Comparison of ENCODE assay signal across 7 mouse cellular contexts in genomic region chr19:12574012-12574407, GRCm38 (mm10). TPM values are rescaled to one million over a fixed set of nuclear protein-coding genes. Genes with fewer than 3 reads are reported as not detected.
DNase-seq lines count a peak whose midpoint lies in the region; ATAC-seq and TF ChIP-seq lines count a peak whose summit lies in the region.

No protein-coding gene starts in this region.

- peaks cover 54% of the 10 kb centered on the region for H3K79me2 ChIP-seq in macrophage (ENCODE audit: inconsistent target)

- WGBS in forebrain, postnatal 0 days: 20% methylated on average over 5 of the region's 5 CpGs
- 24% methylated on average over 5 of the region's 5 CpGs for WGBS in intestine, postnatal 0 days
- 0% methylated on average over 5 of the region's 5 CpGs for WGBS in macrophage (ENCODE audit: missing documents)

- peak overlapping the region; percentile 34 for H3K4me3 ChIP-seq in forebrain, postnatal 0 days (ENCODE audit: low read depth, low read length)
- H3K4me3 ChIP-seq in intestine, postnatal 0 days (ENCODE audit: low read depth, low read length): peak overlapping the region; percentile 30
- H3K4me3 ChIP-seq in macrophage (ENCODE audit: inconsistent target): peak overlapping the region; percentile 88

- no peaks in the 10 kb centered on the region for H3K36me3 ChIP-seq in forebrain, postnatal 0 days (ENCODE audit: insufficient read depth)
- H3K36me3 ChIP-seq in intestine, postnatal 0 days (ENCODE audit: control insufficient read depth, insufficient read depth): no peaks in the 10 kb centered on the region
- peaks cover 21% of the 10 kb centered on the region for H3K36me3 ChIP-seq in macrophage (ENCODE audit: inconsistent target)
- H3K36me3 ChIP-seq in splenic B cell, adult 2 months (ENCODE audit: control insufficient read depth, insufficient read depth, low read length, poor library complexity, severe bottlenecking): peaks cover 14% of the 10 kb centered on the region

- H3K9me3 ChIP-seq in forebrain, postnatal 0 days (ENCODE audit: low read length): no peaks in the 10 kb centered on the region
- H3K9me3 ChIP-seq in intestine, postnatal 0 days (ENCODE audit: control insufficient read depth): no peaks in the 10 kb centered on the region

- no peak for TF ChIP-seq CTCF in forebrain, postnatal 0 days (IDR thresholded peaks at IDR 0.05; ENCODE audit: low read depth)
- no peak for TF ChIP-seq CTCF in intestine, postnatal 0 days (IDR thresholded peaks at IDR 0.05; ENCODE audit: low read depth)

- no peaks in the 10 kb centered on the region for H3K27me3 ChIP-seq in forebrain, postnatal 0 days (ENCODE audit: insufficient read depth, low read length)
- H3K27me3 ChIP-seq in intestine, postnatal 0 days (replicated peaks; ENCODE audit: control insufficient read depth, insufficient read depth, low read length): no peaks in the 10 kb centered on the region
- no peaks in the 10 kb centered on the region for H3K27me3 ChIP-seq in splenic B cell, adult 2 months (ENCODE audit: control insufficient read depth, insufficient read depth, low read length, poor library complexity, severe bottlenecking)

- peak; percentile 63 for DNase-seq in CD4-positive helper T cell, adult 2 months (ENCODE audit: low read depth, low spot score)
- peak; percentile 10 for DNase-seq in MN1 (ENCODE audit: low spot score)
- DNase-seq in forebrain, postnatal 0 days: no peak
- DNase-seq in splenic B cell, adult 2 months (ENCODE audit: low read depth, low spot score): peak; percentile 73
- DNase-seq in left cerebral cortex, postnatal 25 days (ENCODE audit: low spot score in 2 of 2): no peak

- no peak overlapping the region for H3K27ac ChIP-seq in forebrain, postnatal 0 days (ENCODE audit: low read depth, low read length)
- peak overlapping the region; percentile 1; the same call in 1 of the 2 replicates for H3K27ac ChIP-seq in intestine, postnatal 0 days (ENCODE audit: low read depth, low read length)
- peak overlapping the region; percentile 99 for H3K27ac ChIP-seq in macrophage

- H3K9ac ChIP-seq in forebrain, postnatal 0 days: peak overlapping the region; percentile 44; the same call in 1 of the 2 replicates
- no peak overlapping the region for H3K9ac ChIP-seq in intestine, postnatal 0 days (ENCODE audit: low read depth, low read length)

- ATAC-seq in forebrain, postnatal 0 days: no peak
- ATAC-seq in intestine, postnatal 0 days: no peak

- peaks cover 6% of the 10 kb centered on the region; the same call in 1 of the 2 replicates for H3K4me1 ChIP-seq in forebrain, postnatal 0 days (ENCODE audit: insufficient read depth)
- H3K4me1 ChIP-seq in intestine, postnatal 0 days (replicated peaks; ENCODE audit: control insufficient read depth, insufficient read depth, low read length): no peaks in the 10 kb centered on the region

- intact Hi-C loops in left cerebral cortex, postnatal 25 days (cut with DNase I): loop anchor here (5.0 kb wide), 1 partner anchor 107 kb away; no protein-coding TSS in a partner anchor

- peak overlapping the region; percentile 53 for H3K4me2 ChIP-seq in forebrain, postnatal 0 days (ENCODE audit: low read depth)
- H3K4me2 ChIP-seq in intestine, postnatal 0 days (replicated peaks; ENCODE audit: low read depth): peak overlapping the region; percentile 60

RNA-seq across cellular contexts. Expression of gene Gm4952, which starts 25.8 kb away (rescaled TPM):
- total RNA-seq in forebrain, postnatal 0 days (2014; rRNA removed): 0.29 and 0.31 TPM in 2 replicates
- polyA plus RNA-seq in forebrain, postnatal 0 days (2015; fragmentation: Nextera tagmentation; extraction: Ambion mirVana): 0.13 and 0.19 TPM in 2 replicates
- polyA plus RNA-seq in intestine, postnatal 0 days (2015; fragmentation: Nextera tagmentation; extraction: Ambion mirVana): 0.13 TPM in 1 of 2 replicates, not detected in the other
- total RNA-seq in macrophage (2018; cell fraction: chromatin; rRNA removed): under 1 TPM in 1 of 26 experiments, not detected in 25; 0.58 TPM
- total RNA-seq in macrophage (2018; cell fraction: cytosol; rRNA removed): under 1 TPM in 1 of 26 experiments, not detected in 25; 0.03 TPM
- total RNA-seq in macrophage (2018; cell fraction: nucleus; rRNA removed): 1 to 10 TPM in 1 of 26 experiments, not detected in 25; 1.1 TPM
- polyA plus RNA-seq in macrophage (2018): not detected in 3 replicates
- total RNA-seq in left cerebral cortex, postnatal 25 days (2021): under 1 TPM in 1 of 2 experiments, not detected in 1; 0.14 TPM

RNA-seq across cellular contexts. Expression of gene Fam111a, which starts 28.5 kb away (rescaled TPM):
- 4.3 and 4.4 TPM in 2 replicates for total RNA-seq in forebrain, postnatal 0 days (2014; rRNA removed)
- polyA plus RNA-seq in forebrain, postnatal 0 days (2015; fragmentation: Nextera tagmentation; extraction: Ambion mirVana): 2.9 and 3.2 TPM in 2 replicates
- polyA plus RNA-seq in intestine, postnatal 0 days (2015; fragmentation: Nextera tagmentation; extraction: Ambion mirVana): 6.2 and 6.8 TPM in 2 replicates
- total RNA-seq in macrophage (2018; cell fraction: chromatin; rRNA removed): 10 to 100 TPM in 25 of 26 experiments, 1 to 10 TPM in 1; 7.4 to 79.6 (median 40.6) TPM
- total RNA-seq in macrophage (2018; cell fraction: cytosol; rRNA removed): 10 to 100 TPM; 36.0 to 74.7 (median 60.7) TPM
- total RNA-seq in macrophage (2018; cell fraction: nucleus; rRNA removed): 100 to 1,000 TPM in 2 of 26 experiments, 10 to 100 TPM in 24; 26.5 to 166 (median 46.1) TPM
- 55.9 to 176 TPM (median 125 TPM) in 3 replicates for polyA plus RNA-seq in macrophage (2018)
- 1 to 10 TPM; 1.8 to 2.6 TPM for total RNA-seq in left cerebral cortex, postnatal 25 days (2021)

RNA-seq across cellular contexts. Expression of gene Glyat, which starts 59.1 kb away (rescaled TPM):
- not detected in 2 replicates for total RNA-seq in forebrain, postnatal 0 days (2014; rRNA removed)
- not detected in 2 replicates for polyA plus RNA-seq in forebrain, postnatal 0 days (2015; fragmentation: Nextera tagmentation; extraction: Ambion mirVana)
- 2.8 and 3.5 TPM in 2 replicates for polyA plus RNA-seq in intestine, postnatal 0 days (2015; fragmentation: Nextera tagmentation; extraction: Ambion mirVana)
- not detected for total RNA-seq in macrophage (2018; cell fraction: chromatin; rRNA removed)
- total RNA-seq in macrophage (2018; cell fraction: cytosol; rRNA removed): not detected
- total RNA-seq in macrophage (2018; cell fraction: nucleus; rRNA removed): not detected
- not detected in 3 replicates for polyA plus RNA-seq in macrophage (2018)
- total RNA-seq in left cerebral cortex, postnatal 25 days (2021): not detected

Comparison
In these comparisons a context has a peak if more than half of its experiments do, and no peak if none do; other contexts are left out.
1. DNase-seq: peak in CD4-positive helper T cell, adult 2 months (single experiment), MN1 (single experiment) and splenic B cell, adult 2 months (single experiment); none in forebrain, postnatal 0 days (single experiment) and left cerebral cortex, postnatal 25 days (0 of 2).
2. H3K4me3 ChIP-seq: peak in every context shown above with its lines; median percentile 88 in macrophage; 34 in forebrain, postnatal 0 days; 30 in intestine, postnatal 0 days.